Mouse (Mus musculus) gastrocnemius, postnatal 4 days (tissue): Measurements from ENCODE around the gene Sh2d7. TPM values are rescaled to one million over a fixed set of nuclear protein-coding genes. Genes with fewer than 3 reads are reported as not detected.

Source experiments
- total RNA-seq, 2 experiments: library from RNA; stranded (reverse); gene quantifications; 2 replicates each; pipeline ENCODE4 v1.2.3; 2021

Gene Sh2d7
- total RNA-seq, 2 experiments from 2014 or later: not detected

Other genes with a start within 250 kb of the Sh2d7 start
- 1 to 10 TPM; 7.1 to 8.7 TPM for gene Dmxl2, start 37.4 kb upstream of the Sh2d7 start, total RNA-seq
- 10 to 100 TPM; 18.5 to 24.5 TPM for gene Cib2, start 21.2 kb downstream of the Sh2d7 start, total RNA-seq
- 100 to 1,000 TPM; 254 to 292 TPM for gene Idh3a, start 47.4 kb downstream of the Sh2d7 start, total RNA-seq
- gene Acsbg1, start 122.9 kb downstream of the Sh2d7 start, total RNA-seq: under 1 TPM; 0.36 to 0.66 TPM
- 10 to 100 TPM; 38.7 to 49.3 TPM for gene Dnaja4, start 159.9 kb downstream of the Sh2d7 start, total RNA-seq
- 10 to 100 TPM; 44.2 to 45.1 TPM for gene Wdr61, start 195.5 kb downstream of the Sh2d7 start, total RNA-seq
- gene Crabp1, start 225.8 kb downstream of the Sh2d7 start, total RNA-seq: 10 to 100 TPM; 17.0 to 18.4 TPM